ENCODE assay signal across 15 mouse cellular contexts in genomic region chr6:115500234-115500633, GRCm38 (mm10).
"Had no signal": no experiment of that assay in that cellular context is flagged by ENCODE, and none has a peak within 500 bp of the region (broad histone marks: within the 10 kb centered on the region; RNA-seq: fewer than 3 reads in every experiment).

No protein-coding gene starts in this region.

- H3K4me3 ChIP-seq: liver, embryonic 15.5 days; midbrain, embryonic 13.5 days; myocyte; neural tube, embryonic 13.5 days; neural tube, embryonic 15.5 days had no signal

- H3K36me3 ChIP-seq: liver, embryonic 15.5 days; midbrain, embryonic 13.5 days; neural tube, embryonic 13.5 days; neural tube, embryonic 15.5 days had no signal

- DNase-seq: liver, postnatal 0 days; lung, adult 2 months; retina, postnatal 1 day; spleen, adult 18-20 months; thymus, adult 2 months; thymus, postnatal 25 days; thymus, postnatal 4 days had no signal

- H3K4me2 ChIP-seq: liver, embryonic 15.5 days; midbrain, embryonic 11.5 days; midbrain, embryonic 13.5 days; neural tube, embryonic 13.5 days; neural tube, embryonic 15.5 days had no signal

- H3K4me1 ChIP-seq: midbrain, embryonic 13.5 days; neural tube, embryonic 13.5 days; neural tube, embryonic 15.5 days had no signal

- ATAC-seq: liver, postnatal 0 days; midbrain, embryonic 13.5 days; midbrain, embryonic 16.5 days had no signal

- H3K27ac ChIP-seq: liver, embryonic 15.5 days; macrophage; midbrain, embryonic 13.5 days; neural tube, embryonic 13.5 days; neural tube, embryonic 15.5 days had no signal

- H3K27me3 ChIP-seq: liver, embryonic 15.5 days; midbrain, embryonic 13.5 days; neural tube, embryonic 13.5 days; neural tube, embryonic 15.5 days had no signal

- H3K9me3 ChIP-seq: liver, embryonic 15.5 days; midbrain, embryonic 13.5 days; neural tube, embryonic 13.5 days; neural tube, embryonic 15.5 days had no signal

- H3K9ac ChIP-seq: liver, embryonic 15.5 days; liver, postnatal 0 days; midbrain, embryonic 13.5 days; neural tube, embryonic 13.5 days; neural tube, embryonic 15.5 days had no signal
